Mouse (Mus musculus): Measurements from ENCODE around the gene Mertk. TPM values are rescaled to one million over a fixed set of nuclear protein-coding genes. Genes with fewer than 3 reads are reported as not detected.

Gene Mertk
- polyA plus RNA-seq, 1 experiment from 2014 or later = 3.0 TPM

GRCm38 (mm10) chr2:128696426-128696825, 2.3 kb upstream of the Mertk start:
- H3K9ac ChIP-seq (ENCODE audit: low read length) = no peak overlapping the region
- no peak overlapping the region for H3K27ac ChIP-seq (ENCODE audit: low read depth, low read length)
- H3K9me3 ChIP-seq (ENCODE audit: control insufficient read depth, low read length) = no peaks in the 10 kb centered on the region
- ATAC-seq (ENCODE audit: low FRiP score) (no peak), DNase-seq (ENCODE audit: low spot score, missing footprints) (peak; percentile 35)
- WGBS = 80% methylated on average over 3 of the region's 3 CpGs
- H3K4me1 ChIP-seq (ENCODE audit: control insufficient read depth, insufficient read depth, low read length) = peaks cover 4% of the 10 kb centered on the region; the same call in 1 of the 2 replicates
- no peaks in the 10 kb centered on the region; the same call in 1 of the 2 replicates for H3K27me3 ChIP-seq (ENCODE audit: control insufficient read depth, insufficient read depth, low read length)
- no peaks in the 10 kb centered on the region for H3K36me3 ChIP-seq (ENCODE audit: control insufficient read depth, insufficient read depth, low read length)
- no peak overlapping the region for H3K4me2 ChIP-seq
- H3K4me3 ChIP-seq (ENCODE audit: low read depth, low read length) = no peak overlapping the region

GRCm38 (mm10) chr2:128697047-128697446, 1.7 kb upstream of the Mertk start:
- ATAC-seq (ENCODE audit: low FRiP score) = no peak
- Histone ChIP-seq H3K27ac (ENCODE audit: low read depth, low read length) (no peak overlapping the region), H3K4me2 (no peak overlapping the region), H3K36me3 (ENCODE audit: control insufficient read depth, insufficient read depth, low read length) (no peaks in the 10 kb centered on the region), H3K27me3 (ENCODE audit: control insufficient read depth, insufficient read depth, low read length) (no peaks in the 10 kb centered on the region; the same call in 1 of the 2 replicates), H3K4me1 (ENCODE audit: control insufficient read depth, insufficient read depth, low read length) (peaks cover 4% of the 10 kb centered on the region; the same call in 1 of the 2 replicates), H3K4me3 (ENCODE audit: low read depth, low read length) (no peak overlapping the region), H3K9ac (ENCODE audit: low read length) (no peak overlapping the region), H3K9me3 (ENCODE audit: control insufficient read depth, low read length) (no peaks in the 10 kb centered on the region)
- peak; percentile 64 for DNase-seq (ENCODE audit: low spot score, missing footprints)
- 90% methylated on average over 1 of the region's 1 CpGs for WGBS

DNA sequence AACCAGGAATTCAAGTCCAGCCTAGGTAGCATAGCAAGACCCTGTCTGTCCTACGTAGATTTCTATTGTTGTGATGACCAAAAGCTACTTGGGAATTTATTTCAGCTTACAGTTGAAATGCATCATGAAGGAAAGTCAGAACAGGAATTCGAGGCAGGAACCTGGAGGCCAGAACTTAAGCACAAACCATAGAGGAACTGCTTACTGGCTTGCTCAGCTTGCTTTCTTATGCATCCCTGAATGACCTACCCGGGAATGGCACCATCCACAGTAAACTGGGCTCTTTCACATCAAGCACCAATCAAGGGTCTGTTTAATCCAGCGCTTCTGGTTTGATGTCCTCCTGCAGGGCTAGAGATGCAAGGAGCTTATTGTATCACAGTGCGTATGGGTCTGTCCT, 1.2 kb upstream of the Mertk start:
- ATAC-seq (ENCODE audit: low FRiP score) (no peak), DNase-seq (ENCODE audit: low spot score, missing footprints) (peak; percentile 86)
- Histone ChIP-seq H3K9me3 (ENCODE audit: control insufficient read depth, low read length) (no peaks in the 10 kb centered on the region), H3K27me3 (ENCODE audit: control insufficient read depth, insufficient read depth, low read length) (no peaks in the 10 kb centered on the region; the same call in 1 of the 2 replicates), H3K36me3 (ENCODE audit: control insufficient read depth, insufficient read depth, low read length) (no peaks in the 10 kb centered on the region), H3K9ac (ENCODE audit: low read length) (peak overlapping the region; percentile 58), H3K4me2 (peak overlapping the region; percentile 80; the same call in 1 of the 2 replicates), H3K4me1 (ENCODE audit: control insufficient read depth, insufficient read depth, low read length) (peaks cover 4% of the 10 kb centered on the region; the same call in 1 of the 2 replicates), H3K4me3 (ENCODE audit: low read depth, low read length) (no peak overlapping the region), H3K27ac (ENCODE audit: low read depth, low read length) (no peak overlapping the region)
- 53% methylated on average over 5 of the region's 5 CpGs for WGBS

DNA sequence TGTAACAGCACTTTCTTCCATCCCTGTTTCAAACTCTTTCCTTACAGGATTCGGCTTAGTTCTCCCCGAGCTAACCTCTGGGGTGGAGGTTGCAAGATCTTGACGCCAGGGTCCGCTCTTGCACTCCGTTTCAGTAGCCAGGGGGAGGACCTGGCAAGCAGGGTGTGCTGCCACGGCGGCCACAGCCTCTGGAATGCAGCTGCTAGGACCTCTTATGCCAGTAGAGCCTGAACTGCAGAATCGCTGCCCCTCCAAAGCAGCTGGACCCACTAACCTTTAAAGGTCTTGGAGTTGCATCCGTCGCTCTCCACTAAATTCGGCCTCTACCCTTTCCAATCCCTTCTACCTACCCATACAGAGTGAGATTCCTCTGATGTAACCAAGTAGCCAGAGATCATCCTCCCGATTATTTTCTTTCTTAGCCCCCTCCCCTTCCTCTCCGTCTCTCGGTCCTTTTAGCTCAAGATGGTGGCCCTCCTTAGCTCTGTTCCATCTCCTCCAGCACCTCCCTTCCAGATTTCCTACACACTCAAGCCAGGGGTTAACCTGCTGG, 540 bp upstream of the Mertk start:
- H3K9ac ChIP-seq (ENCODE audit: low read length) = peak overlapping the region; percentile 58
- no peaks in the 10 kb centered on the region for H3K9me3 ChIP-seq (ENCODE audit: control insufficient read depth, low read length)
- peak; percentile 89 for ATAC-seq (ENCODE audit: low FRiP score)
- H3K4me2 ChIP-seq = peak overlapping the region; percentile 80
- peaks cover 4% of the 10 kb centered on the region; the same call in 1 of the 2 replicates for H3K4me1 ChIP-seq (ENCODE audit: control insufficient read depth, insufficient read depth, low read length)
- H3K27ac ChIP-seq (ENCODE audit: low read depth, low read length) = no peak overlapping the region
- no peaks in the 10 kb centered on the region for H3K36me3 ChIP-seq (ENCODE audit: control insufficient read depth, insufficient read depth, low read length)
- H3K27me3 ChIP-seq (ENCODE audit: control insufficient read depth, insufficient read depth, low read length) = no peaks in the 10 kb centered on the region; the same call in 1 of the 2 replicates
- DNase-seq (ENCODE audit: low spot score, missing footprints) = no peak
- peak overlapping the region; percentile 41 for H3K4me3 ChIP-seq (ENCODE audit: low read depth, low read length)
- 0% methylated on average over 14 of the region's 14 CpGs for WGBS

DNA sequence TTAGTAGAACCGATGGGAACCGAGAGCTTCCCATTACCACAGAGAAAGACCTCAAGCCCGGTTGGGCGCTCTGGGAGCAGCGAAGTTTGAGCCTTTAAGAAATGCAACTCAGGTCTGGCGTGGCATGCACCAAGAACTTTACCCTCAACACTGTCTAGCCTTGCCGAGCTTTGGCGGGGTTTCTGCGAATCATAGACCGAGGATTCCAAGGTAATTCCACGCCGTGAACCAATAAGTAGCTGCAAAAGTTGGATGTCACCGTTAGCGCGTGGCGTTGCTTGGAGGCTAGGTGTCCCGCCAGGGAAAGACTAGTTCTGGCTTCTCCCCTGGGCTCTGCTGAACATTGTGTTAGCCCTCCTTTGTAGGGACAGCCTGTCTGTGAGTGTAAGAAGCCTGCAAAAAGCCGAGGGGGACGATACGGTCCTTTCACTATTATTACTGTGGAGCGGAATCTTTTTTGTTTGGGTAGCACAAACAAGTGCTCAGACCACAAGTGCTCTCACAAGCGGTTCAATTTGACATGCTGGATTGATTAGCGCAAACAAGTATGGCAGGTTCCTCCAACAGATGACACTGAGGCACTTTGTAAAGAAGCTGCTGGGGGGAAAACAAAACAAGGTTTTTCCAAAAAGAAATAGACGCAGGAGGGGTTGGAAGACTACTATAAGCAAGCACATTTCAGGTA, 587 bp downstream of the Mertk start:
- no peak overlapping the region for H3K27ac ChIP-seq (ENCODE audit: low read depth, low read length)
- peaks cover 4% of the 10 kb centered on the region; the same call in 1 of the 2 replicates for H3K4me1 ChIP-seq (ENCODE audit: control insufficient read depth, insufficient read depth, low read length)
- under 1% methylated on average over 24 of the region's 24 CpGs for WGBS
- H3K4me3 ChIP-seq (ENCODE audit: low read depth, low read length) = peak overlapping the region; percentile 41
- H3K36me3 ChIP-seq (ENCODE audit: control insufficient read depth, insufficient read depth, low read length) = no peaks in the 10 kb centered on the region
- no peaks in the 10 kb centered on the region; the same call in 1 of the 2 replicates for H3K27me3 ChIP-seq (ENCODE audit: control insufficient read depth, insufficient read depth, low read length)
- DNase-seq (ENCODE audit: low spot score, missing footprints) (peak; percentile 95), ATAC-seq (ENCODE audit: low FRiP score) (no peak; the same call in 1 of the 2 replicates)
- H3K9ac ChIP-seq (ENCODE audit: low read length) = peak overlapping the region; percentile 58
- peak overlapping the region; percentile 80 for H3K4me2 ChIP-seq
- no peaks in the 10 kb centered on the region for H3K9me3 ChIP-seq (ENCODE audit: control insufficient read depth, low read length)

DNA sequence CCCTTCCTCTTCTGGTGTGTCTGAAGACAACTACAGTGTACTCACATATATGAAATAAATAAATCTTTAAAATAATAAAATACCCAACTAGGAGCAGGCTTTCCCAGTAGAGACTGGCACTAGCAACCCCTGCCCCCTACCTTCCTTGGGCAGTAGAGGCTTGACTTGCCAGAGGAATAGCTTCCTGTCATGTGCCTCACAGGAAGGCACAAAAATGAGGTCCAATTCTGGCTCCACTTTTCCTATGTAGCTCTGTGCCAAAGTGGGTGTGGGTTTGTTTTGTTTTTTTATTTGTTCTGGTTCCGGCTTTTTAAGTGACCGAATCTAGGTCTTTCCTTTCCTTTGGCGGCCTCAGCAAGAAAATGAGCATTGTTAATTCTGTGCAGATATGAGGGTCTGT, 5.7 kb downstream of the Mertk start:
- H3K4me1 ChIP-seq (ENCODE audit: control insufficient read depth, insufficient read depth, low read length) = 0 out of 2 replicates have a peak, but pooled peaks cover 2% of the 10 kb centered on the region
- H3K27me3 ChIP-seq (ENCODE audit: control insufficient read depth, insufficient read depth, low read length) = no peaks in the 10 kb centered on the region
- H3K9me3 ChIP-seq (ENCODE audit: control insufficient read depth, low read length) = no peaks in the 10 kb centered on the region
- ATAC-seq (ENCODE audit: low FRiP score) (no peak), DNase-seq (ENCODE audit: low spot score, missing footprints) (no peak)
- no peaks in the 10 kb centered on the region for H3K36me3 ChIP-seq (ENCODE audit: control insufficient read depth, insufficient read depth, low read length)
- H3K9ac ChIP-seq (ENCODE audit: low read length) = no peak overlapping the region
- no peak overlapping the region for H3K27ac ChIP-seq (ENCODE audit: low read depth, low read length)
- no peak overlapping the region for H3K4me2 ChIP-seq
- 100% methylated on average over 3 of the region's 3 CpGs for WGBS
- H3K4me3 ChIP-seq (ENCODE audit: low read depth, low read length) = no peak overlapping the region

GRCm38 (mm10) chr2:128709264-128709663, 10.5 kb downstream of the Mertk start:
- Histone ChIP-seq H3K4me1 (ENCODE audit: control insufficient read depth, insufficient read depth, low read length) (no peaks in the 10 kb centered on the region), H3K27me3 (ENCODE audit: control insufficient read depth, insufficient read depth, low read length) (no peaks in the 10 kb centered on the region), H3K27ac (ENCODE audit: low read depth, low read length) (no peak overlapping the region), H3K9me3 (ENCODE audit: control insufficient read depth, low read length) (no peaks in the 10 kb centered on the region), H3K4me3 (ENCODE audit: low read depth, low read length) (no peak overlapping the region), H3K9ac (ENCODE audit: low read length) (no peak overlapping the region), H3K36me3 (ENCODE audit: control insufficient read depth, insufficient read depth, low read length) (no peaks in the 10 kb centered on the region), H3K4me2 (no peak overlapping the region)
- 59% methylated on average over 6 of the region's 6 CpGs for WGBS
- ATAC-seq (ENCODE audit: low FRiP score) (no peak), DNase-seq (ENCODE audit: low spot score, missing footprints) (peak; percentile 62)

- no peak overlapping the region for H3K9ac ChIP-seq (ENCODE audit: low read length)
- H3K4me3 ChIP-seq (ENCODE audit: low read depth, low read length) = no peak overlapping the region
- WGBS = 76% methylated on average over 6 of the region's 6 CpGs
- no peaks in the 10 kb centered on the region for H3K27me3 ChIP-seq (ENCODE audit: control insufficient read depth, insufficient read depth, low read length)
- no peaks in the 10 kb centered on the region for H3K9me3 ChIP-seq (ENCODE audit: control insufficient read depth, low read length)
- no peak overlapping the region for H3K27ac ChIP-seq (ENCODE audit: low read depth, low read length)
- no peaks in the 10 kb centered on the region for H3K36me3 ChIP-seq (ENCODE audit: control insufficient read depth, insufficient read depth, low read length)
- no peaks in the 10 kb centered on the region for H3K4me1 ChIP-seq (ENCODE audit: control insufficient read depth, insufficient read depth, low read length)
- ATAC-seq (ENCODE audit: low FRiP score) = no peak
- H3K4me2 ChIP-seq = no peak overlapping the region
- DNase-seq (ENCODE audit: low spot score, missing footprints) = no peak
Measured at GRCm38 (mm10) chr2:128710609-128711008, 11.9 kb downstream of the Mertk start.

DNA sequence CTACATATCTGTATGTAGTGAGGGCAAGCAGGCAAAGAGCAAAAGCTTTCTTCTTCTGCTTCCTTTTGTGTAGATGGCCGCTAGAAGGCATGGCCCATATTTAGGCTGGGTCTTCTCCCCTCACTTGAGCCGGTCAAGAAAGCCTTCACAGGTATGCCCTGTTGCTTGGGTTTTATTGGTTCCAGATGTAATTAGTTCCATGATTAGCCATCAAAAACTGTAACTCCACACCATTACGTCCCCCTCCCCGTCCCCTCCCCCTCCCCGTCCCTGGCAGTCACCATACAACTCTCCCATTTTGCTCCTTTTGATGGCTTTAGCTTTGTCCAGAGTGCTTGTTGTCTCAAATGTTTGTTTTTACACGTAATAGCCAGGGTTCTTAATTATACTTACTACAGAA, 14.2 kb downstream of the Mertk start:
- no peaks in the 10 kb centered on the region for H3K36me3 ChIP-seq (ENCODE audit: control insufficient read depth, insufficient read depth, low read length)
- no peak overlapping the region for H3K4me3 ChIP-seq (ENCODE audit: low read depth, low read length)
- no peak for ATAC-seq (ENCODE audit: low FRiP score)
- no peak overlapping the region for H3K9ac ChIP-seq (ENCODE audit: low read length)
- H3K4me2 ChIP-seq = no peak overlapping the region
- no peaks in the 10 kb centered on the region for H3K27me3 ChIP-seq (ENCODE audit: control insufficient read depth, insufficient read depth, low read length)
- H3K9me3 ChIP-seq (ENCODE audit: control insufficient read depth, low read length) = no peaks in the 10 kb centered on the region
- no peak overlapping the region for H3K27ac ChIP-seq (ENCODE audit: low read depth, low read length)
- no peaks in the 10 kb centered on the region for H3K4me1 ChIP-seq (ENCODE audit: control insufficient read depth, insufficient read depth, low read length)
- WGBS = 81% methylated on average over 6 of the region's 6 CpGs
- DNase-seq (ENCODE audit: low spot score, missing footprints) = peak; percentile 51

Data from midbrain, embryonic 11.5 days (tissue).